Mouse (Mus musculus) hindbrain, embryonic 11.5 days (tissue): Measurements from ENCODE around the gene Arhgap23. TPM values are rescaled to one million over a fixed set of nuclear protein-coding genes. Genes with fewer than 3 reads are reported as not detected.

Experiments
- ATAC-seq: fragments of 200-750 bp; cut with Nextera tagmentation; 2 replicates; pipeline ENCODE4 v1.8.0; 2017; ENCODE audit warnings: mild to moderate bottlenecking, moderate TSS enrichment, moderate library complexity; ENCODE audit not compliant: low FRiP score
- DNase-seq: peaks from one replicate; pipeline ENCODE4 v3.0.0-alpha.2; 2015; ENCODE audit warnings: low spot score
- H3K27ac ChIP-seq: fragments of 300-500 bp; sonication (generic); 2 replicates; pipeline ENCODE4 v1.5.1; 2014; ENCODE audit warnings: mild to moderate bottlenecking, low read depth, low read length
- H3K27me3 ChIP-seq: fragments of 300-500 bp; sonication (generic); 2 replicates; pipeline ENCODE4 v1.6.1; 2014; ENCODE audit warnings: mild to moderate bottlenecking, low read length, moderate library complexity, mixed read lengths; ENCODE audit not compliant: control insufficient read depth, insufficient read depth
- H3K36me3 ChIP-seq: fragments of 300-500 bp; sonication (generic); 2 replicates; pipeline ENCODE4 v1.6.1; 2014; ENCODE audit warnings: mild to moderate bottlenecking, low read length, moderate library complexity, mixed read lengths; ENCODE audit not compliant: control insufficient read depth, insufficient read depth
- H3K4me1 ChIP-seq: fragments of 300-500 bp; sonication (generic); replicated peaks from 2 replicates; pipeline ENCODE4 v1.6.1; 2014; ENCODE audit warnings: low read length, mixed read lengths; ENCODE audit not compliant: control insufficient read depth, insufficient read depth
- H3K4me2 ChIP-seq: fragments of 300-500 bp; sonication (generic); replicated peaks from 2 replicates; pipeline ENCODE4 v1.6.1; 2014; ENCODE audit warnings: mild to moderate bottlenecking, low read depth, low read length
- H3K4me3 ChIP-seq: fragments of 300-500 bp; sonication (generic); 2 replicates; pipeline ENCODE4 v1.5.1; 2014; ENCODE audit warnings: low read depth, low read length
- H3K9ac ChIP-seq: fragments of 300-500 bp; sonication (generic); 2 replicates; pipeline ENCODE4 v1.6.1; 2014; ENCODE audit warnings: low read depth, low read length
- H3K9me3 ChIP-seq: fragments of 300-500 bp; sonication (generic); 2 replicates; pipeline ENCODE4 v1.6.1; 2016; ENCODE audit warnings: low read length; ENCODE audit not compliant: control insufficient read depth
- WGBS: fragments of 180-500 bp; shearing (Covaris S2); extraction: QIAGEN DNeasy Blood & Tissue Kit; methylation state at CpG from one replicate; pipeline ENCODE4 v1.1.7; 2014; 5-methylcytosine and 5-hydroxymethylcytosine counted together
- polyA plus RNA-seq: library from polyadenylated mRNA; unstranded; fragments of >200 nt; fragmentation: Nextera tagmentation; extraction: Ambion mirVana; gene quantifications from 2 replicates; pipeline ENCODE4 v1.2.1, GENCODE M21; 2014

Arhgap23 gene
- polyA plus RNA-seq, 1 experiment from 2014 or later: 3.5 TPM

DNA sequence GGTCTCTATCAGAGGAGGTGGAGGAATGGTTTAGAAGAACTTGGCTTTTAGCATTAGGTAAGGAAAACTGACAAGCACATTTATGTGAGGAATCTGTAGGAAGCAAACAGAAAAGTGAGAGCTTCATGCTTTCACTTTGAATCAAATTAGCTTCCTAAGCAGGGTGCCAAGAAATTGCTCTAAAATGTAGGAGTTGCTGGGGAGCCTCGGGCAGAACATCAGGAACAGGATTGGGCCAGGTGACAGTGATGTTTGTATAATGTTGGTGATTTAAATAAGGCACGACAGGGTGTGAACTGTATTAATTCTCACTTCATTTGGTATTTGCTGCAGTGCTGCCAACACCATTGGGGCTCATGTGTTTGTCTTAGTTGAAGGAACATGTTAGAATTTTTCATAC is 31.6 kb upstream of the Arhgap23 start:
- Histone ChIP-seq H3K4me1 (no peaks in the 10 kb centered on the region), H3K9me3 (no peaks in the 10 kb centered on the region), H3K36me3 (peaks cover 3% of the 10 kb centered on the region; the same call in 1 of the 2 replicates), H3K4me2 (no peak overlapping the region), H3K27ac (no peak overlapping the region), H3K4me3 (no peak overlapping the region), H3K27me3 (no peaks in the 10 kb centered on the region), H3K9ac (no peak overlapping the region)
- DNase-seq: no peak
- WGBS: 78% methylated on average over 2 of the region's 2 CpGs
- ATAC-seq: no peak

DNA sequence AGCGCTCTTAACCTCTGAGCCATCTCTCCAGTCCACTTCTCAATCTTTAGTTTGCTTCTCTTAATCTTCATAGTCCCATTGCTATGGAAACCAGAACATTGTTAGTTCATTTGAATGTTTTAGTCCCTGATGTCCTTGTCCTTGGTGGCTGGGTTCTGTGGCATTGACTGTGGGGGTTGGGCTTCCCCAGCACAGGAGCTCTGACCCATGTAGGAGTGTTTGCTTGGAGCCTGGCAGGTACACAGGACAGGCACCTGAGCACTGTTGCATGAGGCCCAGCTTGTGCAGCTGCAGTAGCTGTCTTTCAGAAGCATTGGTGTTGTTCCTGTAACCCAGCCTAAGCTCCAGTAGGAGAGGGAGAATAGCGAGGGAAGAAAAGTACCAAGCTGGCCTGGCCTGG is 27.5 kb upstream of the Arhgap23 start:
- Histone ChIP-seq H3K4me3 (no peak overlapping the region), H3K4me1 (no peaks in the 10 kb centered on the region), H3K27me3 (no peaks in the 10 kb centered on the region), H3K4me2 (no peak overlapping the region), H3K9me3 (no peaks in the 10 kb centered on the region), H3K9ac (no peak overlapping the region), H3K27ac (no peak overlapping the region), H3K36me3 (no peaks in the 10 kb centered on the region; the same call in 1 of the 2 replicates)
- DNase-seq: no peak
- WGBS: 100% methylated on average over 2 of the region's 2 CpGs
- ATAC-seq: no peak

DNA sequence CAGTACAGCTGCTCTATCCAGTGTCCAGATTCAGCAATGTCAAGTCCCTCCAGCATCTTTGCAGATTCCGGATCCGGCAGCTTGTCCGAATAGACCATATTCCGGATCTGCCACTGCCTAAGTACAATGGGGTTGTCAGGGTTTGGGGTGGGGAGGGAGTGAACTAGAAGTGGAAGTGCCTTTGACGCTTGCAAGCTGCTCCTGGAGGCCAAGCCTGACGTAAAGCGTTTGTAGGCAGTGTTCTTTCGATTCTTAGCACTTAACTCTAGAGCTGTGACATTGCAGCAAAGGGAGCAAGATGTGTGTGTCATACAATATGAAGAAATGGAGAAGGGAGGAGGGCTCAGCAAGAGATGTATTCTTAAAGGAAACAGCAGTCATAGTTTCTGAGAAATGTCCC is 26.2 kb upstream of the Arhgap23 start:
- no peak for DNase-seq
- Histone ChIP-seq H3K4me1 (no peaks in the 10 kb centered on the region), H3K9ac (no peak overlapping the region), H3K4me2 (no peak overlapping the region), H3K36me3 (no peaks in the 10 kb centered on the region; the same call in 1 of the 2 replicates), H3K27me3 (no peaks in the 10 kb centered on the region), H3K27ac (no peak overlapping the region), H3K9me3 (no peaks in the 10 kb centered on the region), H3K4me3 (no peak overlapping the region)
- WGBS: 86% methylated on average over 8 of the region's 8 CpGs
- ATAC-seq: no peak

DNA sequence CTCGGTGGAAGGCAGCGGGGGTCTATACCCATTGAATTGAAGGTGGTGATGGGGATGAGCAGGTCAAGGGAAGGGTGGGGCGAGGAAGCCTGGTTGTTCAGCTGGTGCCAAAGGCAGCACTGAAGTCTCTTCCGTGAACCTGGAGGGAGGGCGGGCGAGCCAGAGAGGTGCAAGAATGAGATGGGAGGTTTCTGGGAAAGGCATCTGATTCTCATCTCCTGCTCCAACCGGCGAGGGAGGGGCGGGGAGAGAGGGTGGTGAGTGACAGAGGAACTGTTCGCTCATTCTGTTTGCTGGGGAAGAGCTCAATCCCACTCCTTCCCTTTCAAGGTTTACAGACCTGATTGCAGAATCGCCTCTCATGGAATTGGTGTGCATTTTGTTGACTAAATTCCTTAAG is 21.7 kb upstream of the Arhgap23 start:
- Histone ChIP-seq H3K36me3 (no peaks in the 10 kb centered on the region; the same call in 1 of the 2 replicates), H3K27ac (no peak overlapping the region), H3K9ac (no peak overlapping the region), H3K4me3 (no peak overlapping the region), H3K4me2 (no peak overlapping the region), H3K4me1 (no peaks in the 10 kb centered on the region), H3K27me3 (no peaks in the 10 kb centered on the region), H3K9me3 (no peaks in the 10 kb centered on the region)
- 68% methylated on average over 11 of the region's 11 CpGs for WGBS
- ATAC-seq (no peak), DNase-seq (no peak)

- Histone ChIP-seq H3K27me3 (no peaks in the 10 kb centered on the region), H3K9ac (no peak overlapping the region), H3K4me1 (no peaks in the 10 kb centered on the region), H3K4me3 (no peak overlapping the region), H3K9me3 (no peaks in the 10 kb centered on the region), H3K36me3 (no peaks in the 10 kb centered on the region; the same call in 1 of the 2 replicates), H3K27ac (no peak overlapping the region), H3K4me2 (no peak overlapping the region)
- DNase-seq: no peak
- 85% methylated on average over 11 of the region's 11 CpGs for WGBS
- ATAC-seq: no peak
These were observed 21.2 kb upstream of the Arhgap23 start for GRCm38 (mm10) chr11:97394146-97394545.

GRCm38 (mm10) chr11:97398506-97398905 is 16.8 kb upstream of the Arhgap23 start:
- DNase-seq: no peak
- Histone ChIP-seq H3K9ac (no peak overlapping the region), H3K27me3 (no peaks in the 10 kb centered on the region), H3K4me1 (0 out of 2 replicates have a peak, but pooled peaks cover 3% of the 10 kb centered on the region), H3K9me3 (no peaks in the 10 kb centered on the region), H3K27ac (no peak overlapping the region), H3K4me3 (no peak overlapping the region), H3K4me2 (no peak overlapping the region), H3K36me3 (no peaks in the 10 kb centered on the region)
- 64% methylated on average over 2 of the region's 2 CpGs for WGBS
- no peak for ATAC-seq

GRCm38 (mm10) chr11:97399958-97400710 is 15.2 kb upstream of the Arhgap23 start:
- WGBS: 4% methylated on average over 23 of the region's 23 CpGs
- H3K4me2 ChIP-seq: peak overlapping the region; percentile 52
- 0 out of 2 replicates have a peak overlapping the region, but pooled peaks have one; percentile 6 for H3K4me3 ChIP-seq
- H3K27me3 ChIP-seq: 0 out of 2 replicates have a peak, but pooled peaks cover under 1% of the 10 kb centered on the region
- 0 out of 2 replicates have a peak overlapping the region, but pooled peaks have one; percentile 24 for H3K27ac ChIP-seq
- ATAC-seq (peak; percentile 61), DNase-seq (peak; percentile 90)
- H3K36me3 ChIP-seq: no peaks in the 10 kb centered on the region
- H3K9ac ChIP-seq: no peak overlapping the region
- H3K4me1 ChIP-seq: peaks cover 6% of the 10 kb centered on the region
- no peaks in the 10 kb centered on the region for H3K9me3 ChIP-seq

DNA sequence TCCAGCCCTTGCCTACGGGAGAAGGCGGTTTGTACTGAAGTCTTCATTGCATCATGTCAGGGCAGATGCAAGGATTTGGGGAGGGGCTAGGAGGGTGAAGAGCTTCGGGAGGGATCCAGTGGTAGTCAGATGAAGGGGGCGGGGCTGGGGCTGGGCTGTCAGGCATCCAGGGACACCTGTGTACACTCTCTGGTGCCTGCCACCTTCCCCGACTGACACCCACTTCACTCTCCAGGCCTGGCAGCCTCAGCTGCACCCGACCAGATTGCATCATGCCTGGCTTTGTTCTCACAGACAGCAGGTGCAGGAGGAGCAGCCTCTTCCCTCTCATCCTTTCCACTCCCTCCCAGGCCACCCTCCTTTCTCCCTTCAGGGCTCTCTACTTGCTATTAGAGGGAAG is 14.3 kb upstream of the Arhgap23 start:
- H3K4me2 ChIP-seq: no peak overlapping the region
- no peak overlapping the region for H3K9ac ChIP-seq
- peak; percentile 40 for DNase-seq
- H3K4me1 ChIP-seq: peaks cover 12% of the 10 kb centered on the region
- no peak overlapping the region for H3K4me3 ChIP-seq
- WGBS: 18% methylated on average over 6 of the region's 6 CpGs
- H3K36me3 ChIP-seq: no peaks in the 10 kb centered on the region
- peaks cover 8% of the 10 kb centered on the region for H3K27me3 ChIP-seq
- 0 out of 2 replicates have a peak overlapping the region, but pooled peaks have one; percentile 24 for H3K27ac ChIP-seq
- no peaks in the 10 kb centered on the region for H3K9me3 ChIP-seq
- peak; percentile 28 for ATAC-seq
